Mouse (Mus musculus) heart, postnatal 0 days (tissue): ENCODE measurements around the gene Timm50.

Source experiments
- CTCF ChIP-seq: IDR thresholded peaks from 2 replicates; pipeline ENCODE4 v1.5.1; 2016; ENCODE audit warnings: antibody characterized with exemption, control low read depth, low read depth
- EP300 ChIP-seq: IDR thresholded peaks from 2 replicates; pipeline ENCODE4 v1.6.1; 2016; ENCODE audit warnings: antibody characterized with exemption, low read depth

DNA sequence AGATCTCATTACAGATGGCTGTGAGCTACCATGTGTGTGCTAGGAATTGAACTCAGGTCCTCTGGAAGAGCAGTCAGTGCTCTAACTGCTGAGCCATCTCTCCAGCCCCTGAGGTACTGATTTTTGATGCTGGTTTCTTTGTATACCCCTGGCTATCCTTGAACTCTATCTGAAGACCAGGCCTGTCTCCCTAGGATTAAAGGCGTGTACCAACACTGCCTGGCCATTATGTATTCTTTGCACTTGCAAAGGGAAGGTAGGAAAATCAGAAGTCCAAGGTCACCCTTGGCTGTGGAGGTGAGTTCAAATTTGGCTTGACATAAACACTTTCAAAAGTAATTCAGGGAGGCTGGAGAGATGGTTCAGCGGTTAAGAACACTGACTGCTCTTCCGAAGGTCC is 42.7 kb upstream of the Timm50 start:
- no peak for TF ChIP-seq CTCF
- TF ChIP-seq EP300: no peak
